Mouse (Mus musculus) hindbrain, embryonic 10.5 days (tissue): ENCODE results near the gene Dnah6. TPM values are rescaled to one million over a fixed set of nuclear protein-coding genes. Genes with fewer than 3 reads are reported as not detected.

ENCODE experiments used
- DNase-seq: peaks from one replicate; pipeline ENCODE4 v3.0.0-alpha.2; 2017; ENCODE audit warnings: low spot score
- H3K27ac ChIP-seq: fragments of 300-500 bp; sonication (generic); 2 replicates; pipeline ENCODE4 v1.5.1; 2016; ENCODE audit warnings: mild to moderate bottlenecking, moderate library complexity
- H3K27me3 ChIP-seq: fragments of 300-500 bp; sonication (generic); 2 replicates; pipeline ENCODE4 v1.6.1; 2016; ENCODE audit warnings: mild to moderate bottlenecking; ENCODE audit not compliant: poor library complexity, insufficient read depth, severe bottlenecking
- H3K36me3 ChIP-seq: fragments of 300-500 bp; sonication (generic); 2 replicates; pipeline ENCODE4 v1.6.1; 2016; ENCODE audit warnings: mild to moderate bottlenecking, moderate library complexity
- H3K4me1 ChIP-seq: fragments of 300-500 bp; sonication (generic); replicated peaks from 2 replicates; pipeline ENCODE4 v1.6.1; 2016; ENCODE audit warnings: mild to moderate bottlenecking
- H3K4me3 ChIP-seq: fragments of 300-500 bp; sonication (generic); 2 replicates; pipeline ENCODE4 v1.5.1; 2016; ENCODE audit warnings: mild to moderate bottlenecking, moderate library complexity
- H3K9me3 ChIP-seq: fragments of 300-500 bp; sonication (generic); 2 replicates; pipeline ENCODE4 v1.6.1; 2016; ENCODE audit warnings: mild to moderate bottlenecking, moderate library complexity
- WGBS: fragments of 180-500 bp; shearing (Covaris S2); methylation state at CpG from one replicate; pipeline ENCODE4 v1.1.7; 2016; 5-methylcytosine and 5-hydroxymethylcytosine counted together
- polyA plus RNA-seq: library from polyadenylated mRNA; unstranded; fragments of >200 nt; fragmentation: Nextera tagmentation; extraction: Ambion mirVana; gene quantifications from 2 replicates; pipeline ENCODE4 v1.2.1, GENCODE M21; 2016

Dnah6 gene
- polyA plus RNA-seq, 1 experiment from 2014 or later, result 0.27 TPM

DNA sequence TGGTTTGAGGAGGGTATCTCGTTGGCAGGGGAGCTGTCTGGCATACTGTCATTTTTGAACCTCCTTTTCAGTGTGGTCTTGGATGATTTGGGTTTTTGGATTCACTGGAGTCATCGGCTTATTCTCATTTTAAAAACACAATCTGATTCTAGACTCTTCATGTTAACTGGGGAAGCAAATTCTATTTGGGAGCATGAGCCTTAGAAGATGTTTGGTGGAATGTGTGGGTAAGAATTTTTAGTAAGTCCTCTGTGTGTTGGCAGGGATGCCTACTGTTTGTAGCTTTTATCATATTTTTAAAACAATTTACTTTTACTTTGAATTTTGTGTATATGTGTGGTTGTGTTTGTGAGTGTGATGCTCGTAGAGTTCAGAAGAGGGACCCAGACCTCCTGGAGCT, 175.5 kb downstream of the Dnah6 start:
- no peak overlapping the region for H3K4me3 ChIP-seq
- no peaks in the 10 kb centered on the region for H3K4me1 ChIP-seq
- no peak for DNase-seq
- WGBS, result 86% methylated on average over 3 of the region's 3 CpGs
- H3K27ac ChIP-seq, result no peak overlapping the region
- no peaks in the 10 kb centered on the region for H3K36me3 ChIP-seq
- no peaks in the 10 kb centered on the region for H3K27me3 ChIP-seq
- H3K9me3 ChIP-seq, result no peaks in the 10 kb centered on the region

DNA sequence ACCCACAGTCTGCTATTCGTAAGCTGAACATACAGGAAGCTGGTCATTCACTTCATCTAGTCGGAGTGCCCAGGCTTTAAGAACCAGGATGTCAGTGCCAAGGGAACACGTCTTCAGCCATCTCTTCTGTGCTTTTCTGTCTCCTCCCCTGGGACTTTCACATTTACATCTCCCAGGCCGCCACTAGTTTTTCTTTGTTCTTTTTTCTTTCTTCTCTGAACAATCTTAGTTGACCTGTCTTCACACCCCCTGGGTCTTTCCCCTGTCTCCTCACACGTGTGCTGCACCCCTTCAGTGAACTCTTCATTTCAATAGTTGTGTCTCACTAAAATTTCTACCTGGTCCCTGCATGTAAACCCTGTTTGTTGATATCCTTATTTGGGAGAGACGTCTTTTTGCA, 179.2 kb downstream of the Dnah6 start:
- WGBS, result 74% methylated on average over 6 of the region's 6 CpGs
- no peak for DNase-seq
- H3K27me3 ChIP-seq, result no peaks in the 10 kb centered on the region
- H3K27ac ChIP-seq, result no peak overlapping the region
- no peaks in the 10 kb centered on the region for H3K36me3 ChIP-seq
- H3K9me3 ChIP-seq, result no peaks in the 10 kb centered on the region
- no peaks in the 10 kb centered on the region for H3K4me1 ChIP-seq
- H3K4me3 ChIP-seq, result no peak overlapping the region

DNA sequence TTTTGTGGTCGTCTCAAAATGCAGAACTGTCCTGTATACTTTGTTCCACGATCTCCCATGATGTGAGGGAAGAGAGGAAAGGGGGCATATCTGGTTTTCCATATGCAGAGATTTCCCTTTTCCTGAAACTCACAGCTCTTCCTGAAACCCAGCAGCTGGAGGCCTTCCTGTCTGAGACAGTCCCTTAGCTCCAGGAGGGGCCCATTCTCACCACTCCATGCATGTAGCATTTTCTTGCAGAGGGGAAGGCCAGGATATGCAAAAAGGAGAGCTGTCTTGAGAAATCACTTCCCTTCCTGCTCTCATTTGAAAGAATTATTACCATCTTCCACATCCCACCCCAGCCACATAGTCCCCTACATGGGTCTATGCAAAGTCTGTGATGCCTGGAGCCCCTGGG, 183.2 kb downstream of the Dnah6 start:
- DNase-seq, result no peak
- no peaks in the 10 kb centered on the region for H3K27me3 ChIP-seq
- WGBS, result 86% methylated on average over 2 of the region's 2 CpGs
- no peak overlapping the region for H3K4me3 ChIP-seq
- H3K27ac ChIP-seq, result no peak overlapping the region
- H3K36me3 ChIP-seq, result no peaks in the 10 kb centered on the region
- H3K9me3 ChIP-seq, result no peaks in the 10 kb centered on the region
- no peaks in the 10 kb centered on the region for H3K4me1 ChIP-seq

DNA sequence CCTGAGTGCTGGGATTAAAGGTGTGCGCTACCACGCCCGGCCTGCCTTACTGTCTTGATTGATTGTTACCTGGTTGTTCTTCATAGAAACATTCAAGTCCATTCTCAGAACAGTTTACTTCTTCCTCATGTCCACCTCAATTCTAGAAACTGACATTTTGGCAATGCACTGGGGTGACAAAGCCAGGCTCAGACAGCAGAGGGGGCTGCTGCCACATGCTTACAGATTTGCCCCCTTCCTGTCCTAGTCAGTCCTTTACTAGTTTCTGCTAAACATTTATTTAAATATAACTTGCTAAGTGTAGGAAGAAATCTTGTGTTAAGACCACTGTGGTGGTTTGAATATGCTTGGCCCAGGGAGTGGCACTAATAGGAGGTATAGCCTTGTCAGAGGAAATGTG, 192.6 kb downstream of the Dnah6 start:
- no peak for DNase-seq
- 87% methylated on average over 3 of the region's 3 CpGs for WGBS
- Histone ChIP-seq H3K9me3 (no peaks in the 10 kb centered on the region), H3K27me3 (no peaks in the 10 kb centered on the region), H3K27ac (no peak overlapping the region), H3K36me3 (no peaks in the 10 kb centered on the region), H3K4me3 (no peak overlapping the region), H3K4me1 (no peaks in the 10 kb centered on the region)

DNA sequence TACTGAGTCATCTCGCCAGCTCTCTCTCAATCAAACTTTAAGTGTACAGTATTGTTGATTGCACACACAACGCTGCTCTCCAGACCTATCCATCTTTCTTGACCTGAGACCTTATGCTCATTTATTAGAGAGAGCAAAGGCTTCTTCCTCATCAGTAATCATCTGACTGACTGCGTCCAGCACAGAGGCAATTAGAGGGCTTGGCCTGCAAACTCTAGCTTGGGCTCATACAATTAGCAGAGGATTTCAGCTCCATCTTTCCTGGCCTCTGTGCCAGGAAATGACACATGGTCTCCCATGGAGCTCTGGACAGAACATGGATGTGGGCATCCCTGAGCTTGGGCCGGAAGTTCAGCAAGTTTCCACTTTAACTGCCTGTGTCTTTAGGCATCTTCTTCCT, 193.6 kb downstream of the Dnah6 start:
- H3K9me3 ChIP-seq, result no peaks in the 10 kb centered on the region
- no peak overlapping the region for H3K4me3 ChIP-seq
- no peaks in the 10 kb centered on the region for H3K4me1 ChIP-seq
- no peaks in the 10 kb centered on the region for H3K27me3 ChIP-seq
- no peak overlapping the region for H3K27ac ChIP-seq
- no peak for DNase-seq
- H3K36me3 ChIP-seq, result no peaks in the 10 kb centered on the region
- 87% methylated on average over 4 of the region's 4 CpGs for WGBS

DNA sequence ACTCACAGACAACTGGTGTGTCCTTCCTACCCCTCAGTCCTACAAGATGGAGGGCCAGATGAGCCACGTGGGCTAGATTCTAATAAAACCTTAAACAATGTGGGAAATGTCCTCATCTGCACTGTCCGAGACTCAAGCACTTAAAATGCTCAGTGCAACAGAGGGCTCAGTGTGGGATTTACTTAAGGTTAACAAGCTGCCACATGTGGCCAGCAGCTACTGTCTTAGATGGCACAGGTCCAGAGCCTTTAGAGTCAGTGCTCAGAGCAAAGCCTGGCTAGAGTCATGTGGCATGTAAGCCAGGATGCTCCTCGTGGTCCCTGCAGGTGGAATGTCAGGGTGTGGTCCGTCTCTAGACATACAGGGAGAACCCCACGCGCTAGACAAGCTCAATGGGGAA, 194.6 kb downstream of the Dnah6 start:
- no peaks in the 10 kb centered on the region for H3K4me1 ChIP-seq
- no peaks in the 10 kb centered on the region for H3K36me3 ChIP-seq
- no peaks in the 10 kb centered on the region for H3K9me3 ChIP-seq
- DNase-seq, result no peak
- H3K27ac ChIP-seq, result no peak overlapping the region
- no peak overlapping the region for H3K4me3 ChIP-seq
- WGBS, result 86% methylated on average over 6 of the region's 6 CpGs
- no peaks in the 10 kb centered on the region for H3K27me3 ChIP-seq

DNA sequence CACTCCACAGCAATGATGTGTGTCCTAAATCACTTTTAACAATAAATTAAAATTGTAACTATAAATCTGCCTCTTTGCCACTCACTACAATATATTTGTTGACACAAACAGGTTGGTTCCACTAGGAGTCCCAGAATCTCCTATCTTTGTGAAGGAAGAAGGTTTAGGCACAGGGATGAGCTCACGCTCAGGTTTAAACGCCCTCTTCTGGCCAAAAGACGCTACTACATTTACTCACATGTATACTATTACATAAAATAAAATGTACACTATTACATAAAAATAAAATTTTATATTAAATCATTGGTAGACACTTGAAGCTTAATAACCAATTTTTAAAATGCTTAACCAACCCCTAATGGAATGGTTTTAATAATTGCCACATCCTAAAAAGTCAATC, 201.4 kb downstream of the Dnah6 start:
- 4% methylated on average over 3 of the region's 3 CpGs for WGBS
- Histone ChIP-seq H3K36me3 (no peaks in the 10 kb centered on the region), H3K4me1 (no peaks in the 10 kb centered on the region), H3K4me3 (no peak overlapping the region), H3K9me3 (no peaks in the 10 kb centered on the region), H3K27me3 (no peaks in the 10 kb centered on the region), H3K27ac (no peak overlapping the region)
- no peak for DNase-seq

DNA sequence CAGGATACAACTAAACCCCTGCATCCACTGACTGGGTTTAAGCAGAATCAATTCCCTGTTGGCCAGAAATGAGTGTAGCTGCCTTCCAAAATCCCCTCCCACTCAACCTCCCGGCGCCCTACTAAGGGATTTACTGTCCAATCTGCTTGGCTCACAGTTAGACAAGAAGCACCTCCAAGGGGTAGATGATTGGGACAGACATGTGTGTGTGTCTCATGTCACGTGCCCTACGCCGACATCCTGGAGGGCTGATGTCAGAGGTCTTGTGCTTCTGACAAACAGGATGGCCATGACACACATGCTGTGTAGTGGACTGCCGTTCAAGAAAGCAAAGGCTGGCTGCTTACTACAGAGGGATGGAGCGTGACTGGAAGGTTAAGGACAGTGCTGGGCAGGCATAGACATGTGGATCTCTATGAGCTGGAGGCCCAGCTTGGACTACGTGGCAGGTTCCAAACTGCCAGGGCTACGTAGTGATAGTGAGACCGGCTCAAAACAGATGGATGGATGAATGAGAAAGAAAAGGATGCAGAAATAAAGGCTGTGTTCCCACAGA, 202.6 kb downstream of the Dnah6 start:
- 82% methylated on average over 10 of the region's 10 CpGs for WGBS
- DNase-seq, result no peak
- H3K27ac ChIP-seq, result no peak overlapping the region
- H3K9me3 ChIP-seq, result no peaks in the 10 kb centered on the region
- no peak overlapping the region for H3K4me3 ChIP-seq
- no peaks in the 10 kb centered on the region for H3K36me3 ChIP-seq
- H3K27me3 ChIP-seq, result no peaks in the 10 kb centered on the region
- H3K4me1 ChIP-seq, result peaks cover 10% of the 10 kb centered on the region

DNA sequence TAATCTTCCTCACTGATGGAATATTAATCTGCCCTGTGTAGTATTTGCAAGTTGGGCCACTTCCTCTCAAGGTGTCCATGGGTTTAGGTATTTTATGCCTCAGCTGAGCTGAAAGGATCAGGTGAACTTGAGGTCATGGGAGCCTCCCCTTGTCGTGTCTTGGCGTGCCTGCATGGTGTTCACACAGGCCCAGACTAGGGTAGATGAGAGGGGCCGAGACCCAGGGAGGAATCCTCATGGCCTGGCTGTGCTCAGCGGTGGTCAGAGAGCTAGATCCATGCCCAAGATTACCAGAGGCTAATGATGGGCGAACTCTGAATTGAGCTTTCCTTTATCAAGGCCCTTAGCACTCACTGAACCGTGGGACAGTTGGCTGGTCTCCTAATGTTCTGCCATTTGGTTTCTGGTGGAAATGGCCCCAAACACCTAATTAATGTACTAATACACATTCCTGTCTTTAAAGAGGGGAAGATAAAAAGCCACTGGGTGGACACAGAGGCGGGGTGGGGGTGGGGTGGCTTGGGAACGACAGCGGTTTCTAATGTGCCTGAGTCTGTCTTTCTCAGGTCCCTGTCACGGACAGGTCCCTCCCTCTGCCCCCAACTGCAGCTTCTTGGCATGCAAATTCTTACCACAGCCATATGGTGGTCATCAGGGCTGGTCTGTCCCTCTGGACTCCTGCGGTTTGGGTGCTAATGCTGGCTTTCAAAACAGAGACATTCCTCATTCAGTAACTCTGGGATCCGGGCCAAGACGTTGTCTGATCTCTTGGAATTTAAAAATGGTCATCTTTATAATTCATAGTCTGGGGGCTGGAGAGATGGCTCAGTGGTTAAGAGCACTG, 206.9 kb downstream of the Dnah6 start:
- H3K9me3 ChIP-seq, result no peaks in the 10 kb centered on the region
- DNase-seq, result peak; percentile 6
- WGBS, result 60% methylated on average over 13 of the region's 13 CpGs
- H3K4me3 ChIP-seq, result no peak overlapping the region
- no peaks in the 10 kb centered on the region for H3K27me3 ChIP-seq
- peaks cover 11% of the 10 kb centered on the region for H3K4me1 ChIP-seq
- H3K27ac ChIP-seq, result no peak overlapping the region
- H3K36me3 ChIP-seq, result no peaks in the 10 kb centered on the region

DNA sequence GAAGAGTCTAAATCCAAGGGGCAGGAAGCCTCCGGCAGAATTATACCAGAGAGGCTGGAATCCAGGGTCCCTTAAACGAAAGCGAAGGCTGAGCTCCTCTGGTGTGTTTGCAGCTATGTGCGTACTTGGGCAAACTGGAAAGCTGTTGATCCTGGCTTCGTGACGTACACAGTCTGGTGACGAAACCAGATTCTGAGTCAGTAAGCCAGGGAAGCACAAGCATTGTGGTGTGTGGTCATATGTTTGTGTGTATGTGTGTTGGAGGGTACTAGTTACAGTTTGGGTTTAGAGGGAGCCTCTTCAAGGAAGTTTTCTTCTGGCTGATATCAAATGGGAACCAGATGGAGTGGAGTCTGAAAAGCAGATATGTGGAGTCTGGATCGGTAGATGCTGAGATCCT, 208.5 kb downstream of the Dnah6 start:
- Histone ChIP-seq H3K27me3 (no peaks in the 10 kb centered on the region), H3K4me3 (no peak overlapping the region), H3K9me3 (no peaks in the 10 kb centered on the region), H3K36me3 (no peaks in the 10 kb centered on the region), H3K4me1 (peaks cover 11% of the 10 kb centered on the region), H3K27ac (no peak overlapping the region)
- WGBS, result 89% methylated on average over 8 of the region's 8 CpGs
- no peak for DNase-seq

DNA sequence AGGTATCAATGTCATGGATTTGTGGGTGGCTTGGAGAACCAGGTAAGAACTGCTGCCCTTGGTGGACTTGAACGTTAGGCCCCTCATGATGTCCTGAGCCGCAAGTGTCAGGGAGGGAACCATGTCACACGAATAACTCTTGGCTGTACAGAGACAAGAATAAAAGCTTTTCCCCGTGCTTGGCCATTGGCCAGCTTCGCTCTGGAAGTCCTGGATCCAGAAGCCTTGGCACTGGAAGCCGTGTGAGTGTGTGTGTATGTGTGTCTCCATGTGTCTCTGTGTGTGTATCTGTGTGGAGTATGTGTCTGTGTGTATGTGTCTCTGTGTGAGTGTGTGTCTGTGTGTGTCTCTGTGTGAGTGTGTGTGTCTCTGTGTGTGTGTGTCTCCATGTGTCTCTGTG, 209.6 kb downstream of the Dnah6 start:
- no peaks in the 10 kb centered on the region for H3K27me3 ChIP-seq
- WGBS, result 90% methylated on average over 6 of the region's 6 CpGs
- no peak overlapping the region for H3K4me3 ChIP-seq
- H3K36me3 ChIP-seq, result no peaks in the 10 kb centered on the region
- no peaks in the 10 kb centered on the region for H3K9me3 ChIP-seq
- H3K4me1 ChIP-seq, result peaks cover 11% of the 10 kb centered on the region
- no peak for DNase-seq
- H3K27ac ChIP-seq, result no peak overlapping the region

DNA sequence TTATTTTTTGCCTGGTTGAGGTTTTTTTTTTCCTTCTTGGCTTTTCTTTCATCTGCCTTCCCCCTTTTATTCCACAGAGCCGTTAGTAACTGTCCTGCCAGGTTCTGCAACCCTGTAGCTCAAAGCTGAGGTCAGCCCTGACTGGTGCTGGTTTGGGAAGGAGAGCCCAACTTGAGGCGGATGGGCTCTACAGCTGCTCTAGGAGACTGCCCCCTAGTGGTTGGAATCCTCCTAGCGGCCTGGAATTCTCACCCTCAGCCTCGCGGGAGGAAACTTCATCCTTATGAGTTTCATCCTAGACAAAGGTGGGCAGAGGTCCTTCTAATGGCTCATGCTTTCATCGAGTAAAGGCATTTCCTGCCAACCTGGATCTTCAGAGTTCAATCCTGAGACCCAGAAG, 211.4 kb downstream of the Dnah6 start:
- Histone ChIP-seq H3K36me3 (no peaks in the 10 kb centered on the region), H3K4me1 (peaks cover 11% of the 10 kb centered on the region), H3K27me3 (no peaks in the 10 kb centered on the region), H3K4me3 (no peak overlapping the region), H3K9me3 (no peaks in the 10 kb centered on the region), H3K27ac (no peak overlapping the region)
- 39% methylated on average over 6 of the region's 6 CpGs for WGBS
- DNase-seq, result peak; percentile 50

DNA sequence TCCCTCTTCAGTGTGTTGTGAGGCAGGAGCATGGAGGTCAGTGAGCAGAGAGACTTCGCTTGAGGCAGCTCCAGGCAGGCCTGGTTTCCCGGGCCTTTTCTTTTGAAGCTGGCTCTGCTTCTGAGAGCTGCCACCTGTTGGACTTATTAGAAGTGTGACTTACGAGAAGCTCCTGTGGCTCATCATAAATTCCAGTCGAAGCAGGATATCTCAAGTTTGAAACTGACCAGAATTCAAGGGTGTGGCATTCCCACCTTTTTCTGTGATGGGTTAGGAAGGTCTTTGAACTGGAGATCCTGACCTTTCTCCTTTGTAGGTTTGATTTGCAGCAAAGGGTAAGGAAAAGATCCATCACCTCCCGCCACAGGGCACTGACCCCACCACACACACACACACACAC, 217.8 kb downstream of the Dnah6 start:
- H3K27ac ChIP-seq, result no peak overlapping the region
- no peaks in the 10 kb centered on the region for H3K4me1 ChIP-seq
- no peaks in the 10 kb centered on the region for H3K27me3 ChIP-seq
- no peaks in the 10 kb centered on the region for H3K9me3 ChIP-seq
- H3K36me3 ChIP-seq, result no peaks in the 10 kb centered on the region
- DNase-seq, result no peak
- no peak overlapping the region for H3K4me3 ChIP-seq
- 78% methylated on average over 5 of the region's 5 CpGs for WGBS
